Mouse (Mus musculus) thymus, postnatal 10 days (tissue): Measurements from ENCODE around the gene Sms.
A peak's percentile ranks its signal among the peaks of the same experiment; 100 is the strongest.

Experiments
- DNase-seq, 2 experiments: peaks; one replicate each; pipeline ENCODE4 v3.0.0; 2021; ENCODE audit warnings: low spot score in 2 of 2

Gene Sms

DNA sequence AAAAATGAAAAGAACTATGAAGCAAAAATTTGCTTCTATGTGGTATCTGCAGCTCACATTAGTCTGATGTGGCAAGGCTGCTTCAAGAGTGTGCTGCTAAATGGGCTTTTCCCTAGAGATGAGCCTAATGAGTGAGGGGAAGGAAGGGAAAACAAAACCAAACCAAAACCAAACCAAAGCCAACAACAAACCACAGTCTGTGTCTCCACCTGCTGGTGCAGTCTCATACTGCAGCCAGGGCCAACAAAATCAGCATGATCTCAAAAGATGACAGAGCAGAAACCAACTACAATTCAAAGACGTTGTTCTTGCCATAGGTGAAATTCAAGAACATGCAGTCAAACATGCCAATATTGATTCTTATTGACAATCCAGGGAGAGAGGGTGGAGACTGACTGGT lies 37.7 kb downstream of the Sms start:
- peak; percentile 16 to 39 for DNase-seq

- no peak for DNase-seq
Observed at GRCm38 (mm10) chrX:157449000-157449399, 43.1 kb downstream of the Sms start.

DNA sequence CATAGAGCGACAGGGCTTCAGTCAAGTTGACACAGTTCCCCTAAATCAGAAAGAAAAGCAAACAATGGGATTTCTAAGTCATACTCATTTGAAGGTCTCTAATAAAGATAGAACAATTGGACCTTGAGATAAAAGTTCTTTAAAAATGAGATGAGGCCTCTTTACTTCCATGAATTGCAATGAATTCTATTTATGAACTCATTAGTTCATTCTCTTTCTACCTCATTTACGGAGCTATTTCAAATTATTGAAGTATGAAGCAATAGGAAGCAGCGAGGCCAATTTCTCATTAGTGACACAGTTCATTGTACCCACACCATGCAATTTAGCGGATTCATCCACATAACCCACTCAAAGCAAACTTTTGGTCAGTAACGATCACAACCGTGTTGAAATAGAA lies 44.7 kb downstream of the Sms start:
- DNase-seq = no peak

DNA sequence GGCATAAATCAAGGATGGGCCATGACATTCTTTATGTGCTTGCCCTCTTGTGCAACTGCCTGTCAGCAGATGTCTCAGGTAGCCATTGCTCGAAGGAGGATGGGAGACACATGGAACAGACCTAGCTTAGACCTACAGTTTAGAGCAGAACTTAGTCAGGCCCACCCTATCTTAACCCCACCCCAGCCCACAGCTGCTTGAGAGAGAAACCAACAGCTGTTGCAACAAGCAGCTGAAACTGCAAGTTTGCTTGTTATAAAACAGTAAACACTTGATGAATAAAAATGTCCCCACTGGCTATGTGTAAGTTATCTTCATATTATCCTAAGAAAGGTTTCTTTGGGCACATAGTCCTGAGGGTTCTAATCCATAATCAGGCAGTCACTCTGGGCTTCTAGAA lies 57.3 kb downstream of the Sms start:
- DNase-seq = no peak

DNA sequence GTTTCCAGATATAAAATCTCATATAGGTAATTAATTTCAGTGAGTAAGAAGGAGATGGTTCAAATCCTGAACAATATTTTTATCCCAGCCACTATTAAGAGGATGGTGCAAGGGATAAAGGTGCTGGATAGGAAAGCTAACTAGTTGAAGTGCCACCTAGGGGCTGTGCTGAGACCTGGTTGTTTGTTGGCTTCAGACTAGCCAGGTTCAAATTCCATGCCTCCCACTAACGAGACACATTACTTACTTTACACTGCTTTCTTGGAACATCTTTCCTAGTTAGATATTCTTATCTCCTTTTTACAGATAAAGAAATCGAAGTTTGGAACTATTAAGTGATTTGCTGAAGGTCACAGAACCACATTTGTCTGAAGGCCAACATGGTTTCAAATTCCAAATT lies 72.6 kb downstream of the Sms start:
- DNase-seq = no peak

- no peak for DNase-seq
Observed at GRCm38 (mm10) chrX:157415212-157415611, 76.9 kb downstream of the Sms start, which contains the start of gene Phex. Phex (minus strand) TSS chrX:157415312.

DNA sequence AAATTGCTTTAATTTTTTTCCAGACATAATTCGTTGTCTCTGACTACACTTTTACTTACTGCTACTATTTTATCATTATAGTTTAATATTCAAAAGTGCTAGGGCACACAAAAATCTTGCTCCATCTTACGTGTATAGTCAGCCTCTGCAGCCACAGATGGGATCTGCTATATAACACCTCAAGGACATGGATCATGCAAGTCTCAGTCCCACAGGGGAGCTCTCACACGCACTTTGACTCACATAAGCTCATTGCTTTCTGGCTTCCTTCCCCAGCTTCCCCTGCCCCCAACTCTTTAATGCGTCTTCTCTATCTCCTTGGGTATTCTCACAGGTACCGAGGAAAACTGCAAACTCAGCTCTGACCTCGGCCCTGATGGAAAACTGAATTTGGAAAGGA lies 87.2 kb downstream of the Sms start:
- no peak for DNase-seq
